Mouse (Mus musculus) limb, embryonic 14.5 days (tissue): ENCODE measurements around the gene Slc10a6. TPM values are rescaled to one million over a fixed set of nuclear protein-coding genes. Genes with fewer than 3 reads are reported as not detected.

ENCODE experiments used
- ATAC-seq: fragments of 200-750 bp; cut with Nextera tagmentation; 2 replicates; pipeline ENCODE4 v1.8.0; 2017; ENCODE audit warnings: low read depth, moderate number of reproducible peaks, moderate TSS enrichment; ENCODE audit not compliant: low FRiP score
- DNase-seq: peaks from one replicate; pipeline ENCODE4 v3.0.0-alpha.2; 2015; ENCODE audit warnings: low spot score
- H3K27ac ChIP-seq: fragments of 300-500 bp; sonication (generic); replicated peaks from 2 replicates; pipeline ENCODE4 v1.5.1; 2014; ENCODE audit warnings: low read depth, mild to moderate bottlenecking, low read length, moderate library complexity, mixed read lengths
- H3K27me3 ChIP-seq: fragments of 300-500 bp; sonication (generic); 2 replicates; pipeline ENCODE4 v1.6.1; 2014; ENCODE audit warnings: low read length, mixed read lengths; ENCODE audit not compliant: control insufficient read depth, insufficient read depth
- H3K36me3 ChIP-seq: fragments of 300-500 bp; sonication (generic); 2 replicates; pipeline ENCODE4 v1.6.1; 2014; ENCODE audit warnings: mild to moderate bottlenecking, low read length, moderate library complexity, mixed read lengths; ENCODE audit not compliant: control insufficient read depth, insufficient read depth
- H3K4me1 ChIP-seq: fragments of 300-500 bp; sonication (generic); 2 replicates; pipeline ENCODE4 v1.6.1; 2014; ENCODE audit warnings: antibody characterized with exemption, low read length, mixed read lengths; ENCODE audit not compliant: control insufficient read depth, insufficient read depth
- H3K4me2 ChIP-seq: fragments of 300-500 bp; sonication (generic); replicated peaks from 2 replicates; pipeline ENCODE4 v1.6.1; 2014; ENCODE audit warnings: low read depth, mild to moderate bottlenecking, low read length, moderate library complexity; ENCODE audit not compliant: severe bottlenecking
- H3K4me3 ChIP-seq: fragments of 300-500 bp; sonication (generic); replicated peaks from 2 replicates; pipeline ENCODE4 v1.5.1; 2014; ENCODE audit warnings: low read length
- H3K9ac ChIP-seq: fragments of 300-500 bp; sonication (generic); 2 replicates; pipeline ENCODE4 v1.6.1; 2014; ENCODE audit warnings: mild to moderate bottlenecking, low read depth, low read length, moderate library complexity; ENCODE audit not compliant: severe bottlenecking
- H3K9me3 ChIP-seq: fragments of 300-500 bp; sonication (generic); 2 replicates; pipeline ENCODE4 v1.6.1; 2016; ENCODE audit warnings: low read length; ENCODE audit not compliant: control insufficient read depth
- POLR2A ChIP-seq: fragments of 200-500 bp; IDR thresholded peaks from 2 replicates; pipeline ENCODE4 v1.8.0; 2012; ENCODE audit warnings: inconsistent platforms, mild to moderate bottlenecking, moderate library complexity, borderline replicate concordance; ENCODE audit not compliant: insufficient read depth, insufficient read length; ENCODE audit errors: extremely low read depth
- WGBS: fragments of 180-500 bp; shearing (Covaris S2); extraction: QIAGEN DNeasy Blood & Tissue Kit; methylation state at CpG from one replicate; pipeline ENCODE4 v1.1.7; 2014; 5-methylcytosine and 5-hydroxymethylcytosine counted together
- polyA plus RNA-seq, 2 experiments: library from polyadenylated mRNA; depleted of rRNA in 1 of 2; stranded (reverse) in 1 of 2; unstranded in 1 of 2; fragments of >200 nt; fragmentation: Nextera tagmentation in 1 of 2; extraction: Ambion mirVana in 1 of 2; gene quantifications; 2 replicates each; pipeline versions ENCODE4 v1.2.1 to v1.2.3; 2012 to 2014

Slc10a6 gene
- polyA plus RNA-seq, 2 experiments = 0.47 to 0.89 TPM

DNA sequence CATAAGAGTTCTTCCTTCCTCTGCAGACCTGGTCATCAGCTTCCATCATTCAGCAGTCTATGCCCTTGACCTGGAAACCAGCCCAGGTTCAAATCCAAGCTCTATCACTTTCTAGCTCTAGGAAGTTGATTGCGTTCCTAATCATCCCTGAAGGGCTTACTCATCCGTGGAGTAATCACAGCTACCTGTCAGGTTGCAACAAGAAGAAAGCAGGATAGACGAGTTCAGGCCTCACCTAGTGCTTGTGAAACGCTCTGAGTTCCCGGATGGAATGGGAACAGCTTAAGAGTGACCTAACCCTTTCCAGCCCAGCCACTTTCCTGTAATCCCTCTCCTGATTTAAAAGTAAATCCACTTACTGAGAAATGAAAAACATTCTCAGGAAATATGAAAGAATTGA, 19.1 kb downstream of the Slc10a6 start:
- H3K4me2 ChIP-seq = no peak overlapping the region
- no peak overlapping the region for H3K4me3 ChIP-seq
- no peaks in the 10 kb centered on the region for H3K9me3 ChIP-seq
- no peak overlapping the region for H3K9ac ChIP-seq
- WGBS = 74% methylated on average over 5 of the region's 5 CpGs
- DNase-seq (no peak), ATAC-seq (no peak)
- no peaks in the 10 kb centered on the region for H3K27me3 ChIP-seq
- no peak overlapping the region for H3K27ac ChIP-seq
- no peaks in the 10 kb centered on the region for H3K4me1 ChIP-seq
- no peak for TF ChIP-seq POLR2A
- no peaks in the 10 kb centered on the region for H3K36me3 ChIP-seq

DNA sequence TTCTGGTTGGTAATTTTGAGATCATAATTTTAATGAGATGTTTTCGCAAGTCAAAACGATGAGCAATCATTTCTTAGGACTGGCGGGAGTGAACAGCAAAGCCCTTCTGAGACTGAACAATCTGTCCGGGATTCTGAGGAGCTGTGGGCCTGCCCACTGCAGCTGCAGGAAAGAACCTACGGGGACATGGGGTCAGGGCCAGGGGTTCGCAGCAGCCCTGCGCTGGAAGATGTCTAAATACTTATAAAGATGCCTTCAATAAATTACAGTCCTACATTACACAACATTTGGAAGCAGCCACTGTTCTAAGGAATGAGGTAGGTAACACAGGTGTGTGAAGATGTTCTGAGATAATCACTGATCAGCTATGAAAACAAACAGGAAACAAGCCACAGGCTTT, 23.5 kb downstream of the Slc10a6 start:
- Histone ChIP-seq H3K4me1 (0 out of 2 replicates have a peak, but pooled peaks cover 6% of the 10 kb centered on the region), H3K4me3 (no peak overlapping the region), H3K4me2 (no peak overlapping the region), H3K9me3 (no peaks in the 10 kb centered on the region), H3K36me3 (no peaks in the 10 kb centered on the region), H3K9ac (no peak overlapping the region), H3K27ac (no peak overlapping the region), H3K27me3 (no peaks in the 10 kb centered on the region)
- 79% methylated on average over 7 of the region's 7 CpGs for WGBS
- no peak for TF ChIP-seq POLR2A
- DNase-seq = no peak
- ATAC-seq = no peak

DNA sequence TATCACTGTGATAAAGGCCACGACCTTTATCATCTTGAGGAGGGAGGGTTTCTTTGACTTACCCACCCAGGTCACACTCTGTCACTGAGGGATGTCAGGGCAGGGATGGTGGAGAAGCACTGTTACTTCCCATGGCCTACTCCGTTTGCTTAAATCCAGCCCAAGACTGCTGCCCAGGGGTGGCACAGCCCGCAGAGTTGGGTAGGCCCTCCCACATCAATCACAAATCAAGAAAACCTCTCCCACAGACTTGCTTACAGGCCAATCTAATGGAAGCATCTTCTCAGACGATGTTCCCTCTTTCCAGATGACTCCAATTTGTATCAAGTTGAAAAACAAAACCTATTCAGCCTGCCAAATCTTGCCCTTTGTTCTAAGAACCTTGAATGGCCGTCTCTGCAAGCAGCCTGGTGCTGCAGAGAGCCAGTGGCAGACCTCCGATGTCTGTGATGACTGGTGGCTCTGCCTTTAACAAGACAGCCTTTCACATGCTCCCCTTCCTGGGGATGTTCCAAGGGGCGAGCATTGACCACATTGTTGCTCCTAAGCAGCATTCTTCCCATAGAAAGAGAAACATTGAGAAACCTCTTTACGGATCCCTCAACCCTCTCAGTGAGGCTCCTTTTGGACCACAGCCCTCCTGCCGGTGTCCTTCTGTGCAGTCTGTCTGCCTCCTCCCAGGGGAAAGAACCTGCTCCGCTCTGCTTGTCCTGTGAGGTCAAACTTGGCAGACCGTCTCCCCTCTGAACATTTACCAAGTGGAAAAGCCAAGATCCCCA, 25.9 kb downstream of the Slc10a6 start:
- Histone ChIP-seq H3K36me3 (no peaks in the 10 kb centered on the region), H3K4me1 (peaks cover 15% of the 10 kb centered on the region), H3K27ac (no peak overlapping the region), H3K4me3 (no peak overlapping the region), H3K4me2 (no peak overlapping the region), H3K9me3 (no peaks in the 10 kb centered on the region), H3K27me3 (no peaks in the 10 kb centered on the region), H3K9ac (no peak overlapping the region)
- TF ChIP-seq POLR2A = no peak
- 77% methylated on average over 11 of the region's 11 CpGs for WGBS
- ATAC-seq (no peak), DNase-seq (no peak)

DNA sequence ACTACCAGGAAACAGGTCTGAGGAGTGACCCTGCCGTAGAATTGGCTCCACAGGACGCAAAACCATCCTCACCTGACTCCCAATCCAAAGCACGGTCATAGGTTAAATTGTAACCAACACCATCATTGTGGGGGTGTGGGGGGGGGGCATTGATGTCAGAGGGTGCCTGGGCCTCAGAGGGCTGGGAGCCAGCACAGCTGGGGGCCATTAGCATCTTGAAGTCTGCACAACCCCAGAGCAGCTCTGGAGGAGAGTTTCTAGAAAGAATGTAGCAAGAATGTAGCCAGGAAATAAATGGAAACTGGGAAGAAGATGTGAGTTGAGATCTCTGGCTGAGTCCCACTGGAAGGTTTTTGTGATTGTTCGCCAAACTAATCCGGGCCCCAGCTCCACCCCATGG, 30.3 kb downstream of the Slc10a6 start:
- no peak for ATAC-seq
- no peak overlapping the region for H3K4me2 ChIP-seq
- H3K4me3 ChIP-seq = no peak overlapping the region
- no peaks in the 10 kb centered on the region for H3K9me3 ChIP-seq
- no peak overlapping the region for H3K9ac ChIP-seq
- DNase-seq = peak; percentile 23
- H3K36me3 ChIP-seq = no peaks in the 10 kb centered on the region
- no peaks in the 10 kb centered on the region for H3K27me3 ChIP-seq
- no peak overlapping the region for H3K27ac ChIP-seq
- H3K4me1 ChIP-seq = peaks cover 26% of the 10 kb centered on the region
- TF ChIP-seq POLR2A = no peak
- 62% methylated on average over 5 of the region's 5 CpGs for WGBS

DNA sequence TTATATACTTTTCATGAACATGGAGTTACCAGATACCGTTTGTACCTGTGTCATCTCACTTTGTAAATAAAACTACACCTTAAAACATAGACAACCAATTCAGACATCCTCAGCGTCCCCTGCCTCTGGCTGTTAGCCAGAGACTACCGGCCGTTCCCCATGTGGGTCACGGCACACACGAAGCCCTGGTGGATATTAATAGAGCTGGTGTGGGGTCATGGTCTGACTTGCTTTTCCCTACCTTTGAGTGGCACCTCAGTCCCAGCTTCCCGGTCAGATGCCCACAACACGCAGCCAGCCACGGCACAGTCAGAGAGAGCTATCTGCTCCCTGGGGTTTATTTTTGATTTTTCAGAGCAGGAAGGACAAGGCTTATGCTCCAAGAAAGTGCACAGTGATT, 30.9 kb downstream of the Slc10a6 start:
- H3K27me3 ChIP-seq = no peaks in the 10 kb centered on the region
- no peak overlapping the region for H3K4me2 ChIP-seq
- 0 out of 2 replicates have a peak, but pooled peaks cover 3% of the 10 kb centered on the region for H3K36me3 ChIP-seq
- H3K27ac ChIP-seq = no peak overlapping the region
- H3K4me1 ChIP-seq = peaks cover 21% of the 10 kb centered on the region
- no peak for ATAC-seq
- no peak overlapping the region for H3K9ac ChIP-seq
- no peaks in the 10 kb centered on the region for H3K9me3 ChIP-seq
- no peak overlapping the region for H3K4me3 ChIP-seq
- no peak for DNase-seq
- 69% methylated on average over 9 of the region's 9 CpGs for WGBS
- TF ChIP-seq POLR2A = no peak
